Mouse (Mus musculus) telencephalon, adult 2 months (tissue): ENCODE data around the gene Prm1.
A peak's percentile ranks its signal among the peaks of the same experiment; 100 is the strongest.
"Not testable (repeated sequence)": the region's sequence is repeated elsewhere in the genome, so short reads cannot be mapped to it uniquely, and the experiment has no call there.

Experiments used
- DNase-seq: peaks from one replicate; pipeline ENCODE4 v3.0.0-alpha.2; 2011; ENCODE audit warnings: low read depth, low spot score

Gene Prm1

GRCm38 (mm10) chr16:10824536-10824935 lies 18.9 kb upstream of the Prm1 start:
- DNase-seq: no peak

DNA sequence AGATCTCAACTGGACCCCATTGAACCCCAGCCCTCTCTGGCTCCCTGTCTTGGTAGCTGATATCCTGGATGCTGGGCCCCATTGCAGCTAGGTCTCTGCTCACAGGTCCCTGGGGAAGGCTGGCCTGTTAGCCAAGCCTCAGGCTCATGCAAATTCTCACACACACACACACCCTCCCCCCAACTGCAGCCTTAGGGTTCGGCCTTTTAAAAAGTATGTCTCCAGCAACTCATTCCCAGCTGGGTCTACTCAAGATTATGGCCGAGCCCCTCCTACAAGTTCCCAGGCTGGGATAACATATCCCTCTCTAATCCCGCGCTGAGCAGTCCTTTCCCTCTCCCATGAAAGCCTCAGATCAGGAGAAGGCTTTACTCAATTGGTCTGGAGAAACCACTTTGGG lies 15.7 kb upstream of the Prm1 start:
- no peak for DNase-seq

DNA sequence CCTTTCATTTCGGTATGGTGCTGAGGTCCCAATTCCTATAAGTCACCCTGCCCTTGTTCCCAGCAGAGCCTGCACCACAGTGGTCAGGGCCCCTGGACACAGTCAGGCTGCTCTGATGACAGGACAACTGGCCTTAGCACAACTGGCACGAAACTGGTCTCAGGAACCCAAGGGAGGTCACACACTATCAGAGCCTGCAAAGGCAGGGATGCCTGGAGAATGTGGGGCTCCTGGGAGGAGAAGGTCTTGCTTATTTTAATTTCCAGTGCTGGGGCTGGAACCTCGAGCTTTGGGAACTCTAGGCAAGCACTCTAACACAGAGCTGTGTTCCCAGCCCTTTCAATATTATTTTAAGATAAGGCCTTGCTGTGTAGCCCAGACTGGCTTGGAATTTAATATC lies 14.3 kb upstream of the Prm1 start:
- no peak for DNase-seq

GRCm38 (mm10) chr16:10818579-10819135 lies 13.0 kb upstream of the Prm1 start:
- DNase-seq: no peak

- DNase-seq: no peak
Measured at GRCm38 (mm10) chr16:10814864-10815263, 9.2 kb upstream of the Prm1 start.

GRCm38 (mm10) chr16:10813726-10814125 lies 8.1 kb upstream of the Prm1 start:
- DNase-seq: no peak

DNA sequence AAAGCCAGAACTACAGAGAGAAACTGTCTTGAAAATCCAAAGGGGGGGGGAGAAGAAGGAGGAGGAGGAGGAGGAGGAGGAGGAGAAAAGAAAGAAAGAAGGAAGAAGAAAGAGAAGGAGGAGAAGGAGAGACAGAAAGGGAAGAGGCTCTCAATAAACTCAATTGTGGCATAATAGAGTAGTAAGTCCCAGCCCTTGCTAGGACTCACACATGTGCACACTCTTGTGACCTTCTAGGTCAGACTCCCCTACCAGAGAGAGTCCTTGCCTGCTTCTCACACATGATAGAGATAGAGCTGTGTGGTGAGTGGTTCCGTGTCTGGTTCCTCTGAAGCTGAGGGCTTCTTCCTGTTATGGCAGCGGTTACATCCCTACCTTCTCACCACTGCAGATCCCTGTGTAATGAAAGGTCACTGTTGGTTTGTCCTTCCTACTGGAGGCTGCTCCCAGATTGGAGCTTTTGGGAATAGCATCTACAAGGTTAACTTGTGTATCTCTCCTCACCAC lies 7.3 kb upstream of the Prm1 start, which contains the start of gene Gm11172:
Gm11172 (plus strand) TSS at position 51 of the 507 bp plus-strand sequence.
- no peak for DNase-seq

- no peak for DNase-seq
Measured at GRCm38 (mm10) chr16:10810376-10810775, 4.7 kb upstream of the Prm1 start.

DNA sequence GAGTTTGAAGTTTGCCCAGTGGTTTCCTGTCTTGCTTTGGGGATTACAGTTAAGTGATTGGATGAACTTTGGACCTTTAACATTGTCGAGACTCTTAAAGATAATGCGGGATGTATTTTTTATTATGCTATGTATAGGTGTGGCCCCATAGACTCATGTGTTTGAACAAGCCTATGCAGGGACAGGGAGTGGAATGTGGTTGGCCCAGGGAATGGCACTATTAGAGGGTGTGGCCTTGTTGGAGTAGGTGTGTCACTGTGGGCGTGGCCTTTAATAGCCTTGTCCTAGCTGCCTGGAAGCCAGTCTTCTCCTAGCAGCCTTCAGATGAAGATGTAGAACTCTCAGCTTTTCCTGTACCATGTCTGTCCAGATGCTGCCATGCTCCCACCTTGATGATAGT lies 3.2 kb downstream of the Prm1 start:
- not testable (repeated sequence) for DNase-seq

- DNase-seq: no peak
Measured at GRCm38 (mm10) chr16:10796034-10796433, 9.6 kb downstream of the Prm1 start, which contains the start of gene Prm2. Gene Prm2, minus strand, starts transcription at chr16:10796134.

DNA sequence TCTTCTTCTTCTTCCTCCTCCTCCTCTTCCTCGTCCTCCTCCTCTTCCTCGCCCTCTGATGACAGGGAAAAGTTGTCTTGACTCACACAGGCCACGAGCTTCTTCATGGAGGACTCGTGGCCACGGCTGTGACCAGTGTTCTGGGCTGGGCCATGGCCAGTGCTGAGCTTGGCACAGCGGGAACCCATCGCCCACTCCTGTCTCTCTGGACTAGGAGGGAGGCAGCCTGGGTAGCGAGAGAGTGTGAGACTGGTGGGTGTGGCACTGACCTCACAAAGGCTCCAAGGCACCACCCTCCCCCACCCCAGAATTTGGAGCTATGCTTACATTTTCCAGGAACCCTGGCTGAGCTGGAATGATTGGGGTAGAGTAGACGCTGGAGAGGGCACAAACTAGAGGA lies 14.9 kb downstream of the Prm1 start, which contains the start of gene Prm3:
Prm3 (minus strand) TSS at position 213 of the 400 bp plus-strand sequence.
- no peak for DNase-seq

DNA sequence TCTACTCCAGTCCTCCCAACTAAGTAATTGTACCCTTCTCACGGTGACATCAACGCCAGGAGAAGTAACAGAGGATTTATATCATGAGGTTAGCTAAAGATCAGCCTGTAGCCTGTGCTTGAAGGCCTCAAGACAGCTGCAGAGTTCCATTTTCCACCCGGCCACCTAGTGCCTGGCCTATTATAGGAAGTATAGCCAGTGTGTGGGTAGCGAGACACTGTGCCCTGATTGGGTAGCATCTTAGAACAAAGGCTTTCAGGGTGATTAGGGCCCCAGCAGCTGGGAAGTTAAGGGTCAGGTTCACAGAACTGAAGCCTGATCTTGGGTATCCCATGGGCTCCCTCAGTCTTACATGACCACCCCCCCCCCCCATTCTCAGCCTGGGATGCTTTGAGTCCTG lies 16.8 kb downstream of the Prm1 start:
- no peak for DNase-seq

DNA sequence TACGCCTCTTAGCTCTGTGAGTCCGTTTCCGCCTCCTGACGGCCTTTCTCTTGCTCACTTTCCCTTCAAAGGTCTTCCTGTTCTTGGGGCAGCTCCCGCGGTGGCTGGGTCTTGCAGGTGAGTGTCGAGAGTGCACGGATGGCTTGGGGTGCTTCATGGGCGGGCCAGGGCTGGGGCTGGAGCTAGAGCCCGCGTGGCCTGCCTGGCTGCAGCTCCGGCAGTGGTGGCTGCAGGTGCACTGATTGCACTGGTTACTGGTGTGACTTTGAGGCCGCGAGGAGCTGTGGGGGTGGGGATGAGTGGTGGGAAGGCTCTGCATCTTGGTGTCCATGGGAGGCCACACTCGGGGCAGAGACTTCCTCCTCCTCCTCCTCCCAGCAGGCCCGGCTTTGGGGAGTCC lies 17.4 kb downstream of the Prm1 start, which contains the start of gene Tnp2:
Tnp2 (minus strand) TSS at position 390 of the 400 bp plus-strand sequence.
- no peak for DNase-seq

- no peak for DNase-seq
Measured at GRCm38 (mm10) chr16:10787548-10788058, 18.0 kb downstream of the Prm1 start.

DNA sequence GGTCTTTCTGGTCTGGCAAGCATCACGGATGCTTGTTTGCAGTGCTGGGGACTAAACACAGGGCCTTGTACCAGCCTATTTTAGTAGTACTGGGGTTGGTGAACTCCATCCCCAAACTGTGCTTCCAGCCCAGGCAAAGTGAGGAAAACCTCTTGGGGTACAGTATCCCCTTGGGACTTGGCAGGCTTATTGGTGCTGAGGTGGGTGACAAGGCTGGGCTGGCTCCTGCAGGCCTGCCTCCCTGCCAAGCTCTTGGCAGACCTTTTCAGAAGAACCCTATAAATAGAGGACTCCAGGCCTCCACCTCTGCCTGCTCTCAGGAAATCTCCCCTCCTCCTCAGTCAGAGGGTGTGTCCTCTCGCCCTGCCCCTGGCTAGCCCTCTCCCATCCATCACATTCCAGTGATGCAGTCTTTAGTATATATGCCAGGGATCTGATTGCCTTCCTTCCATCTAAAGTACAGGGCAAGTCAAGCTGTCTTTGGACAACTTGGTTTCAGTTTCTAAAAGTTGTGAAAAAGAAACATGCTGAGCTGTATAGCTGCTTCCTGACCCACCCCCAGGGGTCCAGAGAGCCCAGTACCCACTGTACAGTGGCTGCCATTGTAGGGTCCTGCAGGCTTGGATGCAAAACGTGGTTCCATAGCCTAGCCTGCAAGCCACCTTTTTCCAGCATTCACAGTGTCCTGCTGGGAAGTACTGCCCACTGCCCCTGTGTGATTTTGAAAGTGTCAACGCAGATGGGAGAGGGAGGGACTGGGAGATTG lies 18.7 kb downstream of the Prm1 start:
- DNase-seq: no peak

- peak; percentile 72 for DNase-seq
Measured at GRCm38 (mm10) chr16:10786288-10786687, 19.4 kb downstream of the Prm1 start.

- peak; percentile 81 for DNase-seq
Measured at GRCm38 (mm10) chr16:10785371-10786231, 20.0 kb downstream of the Prm1 start, which contains the start of gene Socs1. Gene Socs1, minus strand, starts transcription at chr16:10785536.

DNA sequence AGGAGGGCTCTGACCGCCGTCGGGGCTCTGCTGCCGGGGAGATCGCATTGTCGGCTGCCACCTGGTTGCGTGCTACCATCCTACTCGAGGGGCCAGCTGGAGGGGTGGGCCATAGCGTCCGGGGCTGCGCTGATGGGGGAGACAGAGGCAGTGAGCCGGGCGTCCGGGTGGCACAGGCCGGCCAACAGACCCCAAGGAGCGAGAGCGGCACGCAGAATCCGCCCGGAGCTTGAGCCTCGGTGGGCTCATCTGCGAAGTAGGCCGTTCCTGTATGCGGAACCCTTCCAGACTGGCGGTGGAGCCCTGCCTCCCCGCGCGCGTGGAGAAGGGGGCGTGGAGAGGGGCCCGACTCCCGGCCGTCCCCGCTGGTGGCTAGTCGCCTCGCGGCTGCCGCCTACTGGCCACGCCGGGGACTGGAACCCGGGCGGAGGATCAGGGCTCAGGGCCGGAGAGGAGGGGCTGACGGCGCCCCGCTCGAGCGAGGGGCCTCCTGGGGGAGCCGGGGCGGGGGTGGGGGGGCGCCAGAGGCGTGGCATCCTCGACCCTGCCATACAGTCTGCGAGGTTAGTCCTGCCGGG lies 20.8 kb downstream of the Prm1 start:
- no peak for DNase-seq

GRCm38 (mm10) chr16:10783883-10784792 lies 21.5 kb downstream of the Prm1 start:
- DNase-seq: no peak

- no peak for DNase-seq
Measured at GRCm38 (mm10) chr16:10783451-10783850, 22.2 kb downstream of the Prm1 start.
